Mouse (Mus musculus) embryo, embryonic 11.5 days (tissue): Measurements from ENCODE around the gene Rad23b.
A peak's percentile ranks its signal among the peaks of the same experiment; 100 is the strongest.
"Not testable (repeated sequence)": the region's sequence is repeated elsewhere in the genome, so short reads cannot be mapped to it uniquely, and the experiment has no call there.

Experiments
- DNase-seq: peaks from one replicate; pipeline ENCODE4 v3.0.0-alpha.2; 2012; ENCODE audit warnings: low read depth, low spot score

The Rad23b gene

DNA sequence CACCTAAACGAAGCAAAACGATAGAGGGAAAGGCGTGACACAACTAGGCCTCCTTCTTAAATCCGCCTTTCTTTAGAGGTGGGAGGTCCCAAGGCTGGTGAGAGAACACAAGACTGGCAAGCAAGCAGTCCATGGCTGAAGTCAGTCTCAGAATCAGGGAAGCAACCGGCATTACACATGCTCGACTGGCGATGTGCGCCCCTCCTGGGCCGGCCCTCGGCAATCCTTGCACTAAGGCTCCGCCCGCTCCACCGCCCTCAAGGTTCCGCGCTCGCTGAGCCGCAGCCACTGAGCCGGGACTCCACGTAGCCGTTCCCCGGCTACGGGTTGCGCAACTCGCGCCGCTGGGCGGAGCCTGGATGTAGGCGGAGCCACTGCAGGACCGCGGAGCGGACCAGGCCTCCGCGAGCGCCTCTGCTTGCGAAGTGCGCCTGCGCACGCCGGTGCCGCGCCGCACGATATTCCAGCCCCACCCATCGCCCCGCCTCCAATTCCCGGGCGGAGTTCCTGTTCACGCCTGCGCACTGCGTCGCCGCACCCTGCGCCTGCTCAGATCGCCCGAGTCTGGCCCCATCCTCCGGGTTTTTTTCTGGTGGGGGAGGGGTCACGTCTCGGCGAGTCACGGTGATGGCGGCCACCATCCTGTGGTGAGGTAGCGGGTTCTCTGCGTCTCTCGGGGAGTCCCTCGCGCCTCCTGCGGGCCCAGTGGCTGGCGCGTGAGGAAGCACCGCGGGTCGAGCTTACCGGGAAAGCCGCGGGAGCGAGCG is at the start of gene Rad23b:
TSS of gene Rad23b (plus strand) at position 592 of the 767 bp plus-strand sequence.
- peak; percentile 99 for DNase-seq

DNA sequence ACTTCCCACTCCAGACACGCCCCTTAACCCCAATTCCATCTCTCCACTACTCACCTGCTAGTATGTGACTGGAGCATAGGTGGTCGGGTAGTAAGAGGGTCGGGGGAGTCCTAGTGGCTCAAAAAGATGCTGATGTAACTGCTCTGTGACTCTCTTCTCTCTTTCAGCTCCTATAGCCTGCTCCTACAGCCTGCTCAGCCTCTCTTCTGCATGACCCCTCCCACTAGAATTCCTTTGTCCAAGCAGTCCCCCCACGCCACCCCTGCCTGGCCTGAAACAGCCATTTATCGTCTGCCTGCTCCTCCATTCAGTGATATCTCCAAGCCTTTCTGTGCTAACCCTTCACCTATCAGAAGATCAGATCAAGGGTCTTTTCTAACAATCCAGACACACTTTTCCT is 45.7 kb upstream of the Rad23b start:
- no peak for DNase-seq

DNA sequence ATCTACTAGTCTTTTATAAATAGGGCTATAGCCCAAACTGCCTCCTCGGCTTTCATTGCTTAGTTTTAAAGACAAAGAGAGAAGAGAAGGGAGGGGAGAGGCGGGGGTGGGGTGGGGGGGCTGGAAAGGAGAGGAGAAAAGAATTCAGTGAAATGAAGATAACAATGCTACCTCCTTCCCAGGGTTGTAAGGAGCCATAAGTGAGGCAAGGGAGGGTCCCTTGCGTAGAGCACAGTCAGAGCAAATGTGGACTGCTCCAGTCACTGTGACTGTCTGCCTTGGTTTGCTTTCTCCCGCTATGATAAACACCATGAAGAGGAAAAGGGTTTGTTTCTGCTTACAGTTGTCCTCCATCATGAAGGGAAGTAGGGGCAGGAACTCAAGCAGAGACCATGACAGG is 43.2 kb upstream of the Rad23b start:
- DNase-seq: no peak

DNA sequence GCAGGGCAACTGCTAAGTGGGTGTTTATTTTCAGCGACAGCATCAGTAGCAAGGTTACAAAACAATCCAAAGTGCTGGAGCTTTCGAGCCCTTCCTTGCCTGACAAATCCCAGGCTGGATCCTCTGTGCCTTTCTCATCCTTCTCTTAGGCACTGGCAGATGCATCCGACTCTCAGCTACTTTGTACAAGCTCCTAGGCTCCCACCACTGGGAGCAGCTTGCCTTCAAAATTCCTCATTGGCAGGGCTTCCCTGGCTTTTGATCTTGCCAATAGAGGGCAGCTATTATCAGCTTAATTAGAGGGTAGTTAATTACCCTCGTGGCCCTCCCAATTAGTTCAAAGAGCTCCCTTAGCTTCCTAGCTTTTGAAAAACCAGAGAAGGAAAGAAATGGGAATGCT is 33.1 kb upstream of the Rad23b start:
- DNase-seq: no peak

DNA sequence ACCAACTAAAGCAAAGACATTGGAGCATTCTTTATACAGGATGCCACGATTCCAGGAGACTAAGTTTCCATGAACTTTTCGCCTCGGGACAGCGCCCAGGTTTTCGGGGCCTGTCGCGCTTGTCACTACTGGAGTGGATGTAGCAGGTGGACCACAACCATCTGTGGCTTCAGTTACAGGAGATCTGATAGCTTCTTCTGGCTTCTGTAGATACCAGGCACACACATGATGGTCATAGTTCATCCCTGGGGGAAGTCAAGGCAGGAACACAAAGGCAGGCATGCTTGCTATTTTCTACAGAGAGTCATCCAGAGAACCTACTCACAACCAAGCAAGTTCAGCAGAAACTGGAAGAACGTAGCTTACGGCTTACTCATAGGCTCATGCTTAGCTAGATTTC is 31.5 kb upstream of the Rad23b start:
- DNase-seq: not testable (repeated sequence)

DNA sequence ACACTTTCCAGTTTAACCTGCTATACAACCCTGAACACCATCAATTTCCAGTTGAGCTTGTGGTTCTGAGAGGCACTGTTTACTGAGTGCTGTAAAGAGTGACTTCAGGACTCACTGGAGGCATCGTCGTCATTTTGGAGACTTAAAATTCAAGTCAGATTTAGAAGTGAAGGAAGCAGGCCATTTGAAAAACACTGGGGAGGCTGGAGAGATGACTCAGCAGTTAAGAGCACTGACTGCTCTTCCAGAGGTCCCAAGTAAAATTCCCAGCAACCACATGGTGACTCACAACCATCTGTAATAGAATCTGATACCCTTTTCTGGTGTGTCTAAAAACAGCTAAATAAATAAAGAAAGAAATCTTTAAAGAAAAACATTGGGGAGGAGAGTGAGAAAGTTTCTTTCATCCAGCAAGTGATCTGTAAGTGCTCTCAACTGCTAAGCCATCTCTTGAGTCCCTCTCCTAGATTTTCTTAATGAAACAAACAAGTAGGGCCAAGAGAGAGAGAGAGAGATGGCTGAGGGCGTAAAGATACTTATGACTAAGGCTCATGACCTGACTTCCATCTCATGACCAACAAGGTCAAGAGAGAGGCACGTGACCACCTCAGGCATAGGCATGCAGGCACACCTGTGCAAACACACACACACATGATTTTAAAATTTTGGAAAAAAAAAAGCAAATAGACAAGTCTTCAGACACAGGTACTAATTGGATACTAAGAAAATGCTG is 23.9 kb upstream of the Rad23b start:
- no peak for DNase-seq

DNA sequence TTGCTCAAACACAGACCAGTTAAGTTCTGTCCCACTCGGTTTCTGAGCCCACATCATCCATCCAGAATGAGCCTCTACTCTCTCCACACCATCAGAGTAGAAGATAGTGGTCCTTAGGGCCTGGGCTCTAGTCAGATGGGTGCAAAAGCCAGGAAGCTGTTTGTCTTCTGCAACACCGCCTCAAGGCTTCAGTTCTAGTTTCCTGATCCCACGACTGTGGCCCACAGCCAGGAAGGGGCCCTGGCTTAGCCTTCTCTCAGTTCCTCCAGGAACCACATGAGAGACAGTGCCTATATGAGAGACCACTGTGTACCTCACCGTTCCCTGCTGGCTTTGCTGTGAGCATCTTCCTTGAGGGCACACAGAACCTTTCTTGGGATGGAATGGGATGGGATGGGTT is 22.3 kb upstream of the Rad23b start:
- DNase-seq: no peak

DNA sequence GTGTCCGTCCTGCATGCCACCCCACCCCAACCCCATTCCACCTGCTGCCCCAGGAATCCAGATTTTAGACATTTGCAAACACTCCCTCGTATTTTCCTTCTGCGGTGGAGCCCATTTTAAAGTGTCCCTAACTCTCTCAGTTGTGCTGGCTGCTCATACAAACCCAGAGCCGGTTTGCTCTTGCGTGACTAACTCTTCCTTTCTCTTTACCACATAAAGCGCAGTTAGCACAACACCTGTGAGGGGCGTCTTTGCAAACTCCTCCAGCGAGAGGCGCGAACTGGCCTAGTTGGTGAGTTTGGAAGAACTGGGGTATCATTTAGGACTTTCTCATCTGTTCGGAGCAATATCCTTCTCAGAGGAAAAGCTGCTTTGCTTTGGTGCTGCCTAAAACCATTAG is 21.4 kb upstream of the Rad23b start:
- no peak for DNase-seq

DNA sequence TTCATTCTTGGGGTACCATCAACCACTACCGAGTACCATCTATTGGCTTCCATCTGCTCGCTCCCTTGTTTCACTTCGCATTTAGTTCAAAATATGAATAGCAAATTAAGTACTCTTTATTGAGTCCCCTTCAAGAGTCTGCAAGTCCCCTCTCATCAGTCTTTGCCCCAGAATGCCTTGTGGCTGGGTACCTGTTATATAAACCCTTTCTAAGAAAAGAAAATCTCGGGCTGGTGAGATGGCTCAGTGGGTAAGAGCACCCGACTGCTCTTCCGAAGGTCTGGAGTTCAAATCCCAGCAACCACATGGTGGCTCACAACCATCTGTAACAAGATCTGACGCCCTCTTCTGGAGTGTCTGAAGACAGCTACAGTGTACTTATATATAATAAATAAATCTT is 20.9 kb upstream of the Rad23b start:
- not testable (repeated sequence) for DNase-seq

DNA sequence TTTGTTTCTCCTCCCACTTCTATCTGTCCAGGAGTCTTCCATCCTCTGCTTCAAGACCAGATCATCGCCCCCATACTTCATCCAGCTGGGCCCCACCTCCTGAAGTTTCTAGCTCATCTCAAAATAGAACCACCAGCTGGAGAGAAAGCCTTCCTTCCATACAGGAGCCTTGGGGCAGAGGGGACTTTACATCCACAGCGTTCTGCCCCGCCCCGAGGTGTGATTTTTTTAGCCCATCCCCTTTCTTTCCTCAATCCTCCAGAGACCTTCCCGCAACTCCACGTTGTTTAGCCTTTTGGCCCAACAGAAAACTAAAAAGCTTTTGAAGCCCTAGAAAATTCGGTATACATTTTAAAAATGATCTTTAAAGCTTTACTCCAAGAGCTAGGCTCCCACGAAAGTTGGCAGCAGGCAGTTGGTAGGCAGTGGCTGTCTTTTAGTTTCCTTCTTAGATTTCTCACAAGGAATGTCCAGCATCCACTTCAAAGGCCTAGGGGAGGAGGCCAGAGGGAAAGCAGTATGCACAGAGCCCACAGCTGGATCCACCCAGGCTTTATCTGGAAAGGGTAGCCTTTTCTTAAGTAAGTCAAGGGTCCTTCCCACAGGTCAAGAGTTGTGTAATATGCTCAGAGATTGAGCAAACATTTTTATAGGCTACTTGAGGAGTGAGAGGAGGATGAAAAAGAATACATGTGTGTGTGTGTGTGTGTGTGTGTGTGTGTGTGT is 20.1 kb upstream of the Rad23b start:
- no peak for DNase-seq

DNA sequence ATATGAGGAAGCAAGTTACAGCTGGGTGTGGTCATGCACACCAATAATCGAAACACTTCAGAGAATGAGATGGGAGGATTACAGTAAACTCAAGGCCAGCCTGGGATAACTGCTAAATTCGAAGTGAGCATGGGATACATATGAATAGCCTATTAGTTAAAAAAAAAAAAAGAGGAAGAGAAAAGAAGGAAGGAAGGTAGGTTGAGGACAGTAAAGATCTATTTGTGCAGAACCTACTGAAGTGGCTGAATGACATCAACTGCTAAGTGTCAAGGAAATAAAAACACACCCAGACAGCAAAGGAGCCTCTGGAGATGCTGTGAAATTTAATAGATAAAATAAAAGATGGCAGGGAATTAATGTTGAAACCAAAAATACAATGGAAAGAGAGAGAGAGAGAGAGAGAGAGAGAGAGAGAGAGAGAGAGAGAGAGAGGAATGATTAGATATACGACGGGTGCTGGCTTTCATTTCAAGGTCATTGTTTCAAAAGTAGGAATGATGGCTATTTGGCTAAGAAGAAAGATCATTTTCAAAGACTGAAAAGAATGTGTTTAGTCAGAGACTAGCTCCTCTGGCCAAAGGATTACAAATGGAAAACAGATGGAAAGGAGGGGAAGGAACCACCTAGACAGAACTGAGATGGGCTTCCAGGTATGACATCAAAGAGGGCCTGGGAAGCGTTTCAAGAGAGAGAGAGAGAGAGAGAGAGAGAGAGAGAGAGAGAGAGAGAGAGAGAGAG is 14.6 kb upstream of the Rad23b start:
- no peak for DNase-seq

DNA sequence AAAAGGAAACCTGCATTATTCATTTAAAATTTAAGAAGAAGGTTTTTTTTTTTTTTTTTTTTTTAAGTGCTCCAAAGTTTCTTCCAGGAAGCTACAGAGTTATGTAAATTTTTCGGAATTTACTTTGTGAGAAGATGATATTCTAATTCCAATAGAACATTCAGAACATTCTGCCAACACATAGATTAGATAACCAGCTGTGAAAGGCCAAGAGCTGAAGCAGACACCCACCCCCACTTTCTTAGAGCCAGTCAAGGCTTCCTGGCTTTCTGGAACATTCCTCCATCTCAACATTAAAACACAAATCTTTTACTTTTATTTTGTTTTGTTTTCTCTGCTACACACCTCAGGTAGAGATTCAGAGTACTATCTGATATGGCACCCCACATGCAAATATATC is 10.9 kb upstream of the Rad23b start:
- no peak for DNase-seq

DNA sequence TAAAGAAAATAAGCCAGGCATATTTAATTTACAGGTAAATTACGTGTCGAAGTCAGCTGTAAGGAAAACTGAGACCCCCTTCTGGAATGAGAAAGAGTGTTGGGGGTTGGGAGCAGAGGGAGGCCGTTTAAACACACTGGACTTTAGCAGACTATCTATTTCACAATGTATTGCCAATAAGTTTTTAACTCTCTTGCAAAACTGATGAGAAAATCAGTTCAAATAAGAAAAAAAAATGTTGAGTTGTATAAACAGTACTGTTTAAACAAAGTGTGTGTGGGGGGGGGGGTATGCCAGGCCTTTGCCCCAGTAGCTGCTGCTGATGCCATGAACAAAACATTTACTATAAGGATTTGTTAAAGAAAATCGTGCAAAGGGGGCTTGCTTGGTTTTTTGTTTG is 10.5 kb upstream of the Rad23b start:
- DNase-seq: no peak

DNA sequence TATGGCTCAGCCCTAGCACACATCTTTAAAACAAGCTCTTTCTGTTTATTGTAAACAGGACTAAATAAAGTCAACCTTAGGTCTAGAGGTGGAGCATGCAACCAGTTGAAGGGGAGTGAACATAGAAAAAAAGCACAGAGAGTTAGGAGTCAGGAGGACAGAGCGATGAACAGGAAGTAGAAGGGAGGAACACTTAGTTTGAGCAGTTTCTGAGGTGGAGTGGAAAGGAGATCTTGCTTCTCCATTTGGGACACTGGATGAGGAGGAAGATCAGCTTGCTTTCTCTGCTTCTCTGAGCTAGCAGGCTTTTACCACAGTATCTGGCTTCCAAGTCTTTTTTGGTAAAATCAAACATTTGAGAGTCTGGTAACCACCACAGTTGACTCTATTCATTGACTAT is 8.0 kb upstream of the Rad23b start:
- DNase-seq: no peak

DNA sequence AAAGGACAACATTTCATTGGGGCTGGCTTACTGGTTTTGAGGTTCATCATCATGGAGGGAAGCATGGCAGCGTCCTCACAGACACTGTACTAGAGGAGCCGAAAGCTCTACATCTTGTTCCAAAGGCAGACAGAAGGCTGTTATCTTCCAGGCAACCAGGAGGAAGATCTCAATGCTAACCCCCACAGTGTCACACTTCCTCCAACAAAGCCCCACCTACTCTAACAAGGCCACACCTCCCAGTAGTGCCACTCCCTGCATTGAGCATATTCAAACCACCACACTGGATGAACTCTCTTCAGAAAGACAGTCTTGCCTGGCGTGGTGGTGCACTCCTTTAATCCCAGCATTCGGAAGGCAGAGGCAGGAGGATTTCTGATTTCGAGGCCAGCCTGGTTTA is 7.2 kb upstream of the Rad23b start:
- DNase-seq: no peak

DNA sequence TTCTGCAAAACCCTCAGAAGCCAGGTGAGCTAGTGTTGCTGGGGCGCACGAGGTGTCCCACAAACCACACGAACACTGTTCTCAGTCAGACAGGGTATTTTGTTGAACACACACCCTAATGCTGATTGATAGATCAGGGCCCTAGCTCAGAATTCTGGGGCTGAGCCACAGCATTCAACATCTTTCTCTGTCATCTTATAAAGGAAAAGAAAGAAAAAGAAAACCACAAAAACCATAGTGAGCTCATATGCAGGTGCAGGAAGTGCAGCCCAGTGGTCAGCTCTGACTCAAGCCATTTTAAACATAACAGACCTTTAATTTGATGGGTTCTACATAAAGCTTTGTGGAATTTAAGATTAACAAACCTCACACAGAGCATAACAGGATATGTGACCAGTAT is 6.6 kb upstream of the Rad23b start:
- no peak for DNase-seq

DNA sequence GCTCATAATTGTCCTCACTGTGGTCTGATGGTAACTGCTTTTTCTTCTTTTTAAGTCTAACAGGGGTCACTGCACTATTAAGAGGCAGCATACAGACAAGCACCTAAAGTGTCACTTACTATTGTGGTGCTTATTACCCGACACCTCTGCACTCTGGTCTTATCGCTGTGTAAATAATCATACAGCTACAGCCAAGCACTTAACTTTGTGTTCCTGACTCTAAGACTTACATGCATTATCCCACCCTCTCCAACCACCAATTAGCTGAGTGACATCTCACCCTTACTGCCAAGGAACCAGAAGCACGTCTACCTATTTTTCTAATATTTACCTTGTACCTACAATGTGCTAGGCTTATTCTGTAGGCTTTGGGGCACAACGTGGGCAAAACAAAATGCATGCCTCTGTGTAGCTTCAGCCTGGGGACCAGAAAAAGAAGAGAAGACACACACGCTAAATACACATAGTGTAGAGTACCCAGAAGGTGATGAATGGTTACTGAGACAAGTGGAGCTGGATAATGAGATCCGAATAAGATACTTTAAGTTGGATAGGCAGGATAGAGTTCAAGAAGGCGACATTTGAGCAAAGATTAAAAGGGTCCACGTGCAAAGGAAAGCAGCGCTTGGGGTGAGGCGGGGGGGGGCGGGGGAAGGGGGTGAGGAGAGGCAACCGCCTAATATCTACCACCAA is 938 bp upstream of the Rad23b start:
- peak; percentile 3 for DNase-seq

DNA sequence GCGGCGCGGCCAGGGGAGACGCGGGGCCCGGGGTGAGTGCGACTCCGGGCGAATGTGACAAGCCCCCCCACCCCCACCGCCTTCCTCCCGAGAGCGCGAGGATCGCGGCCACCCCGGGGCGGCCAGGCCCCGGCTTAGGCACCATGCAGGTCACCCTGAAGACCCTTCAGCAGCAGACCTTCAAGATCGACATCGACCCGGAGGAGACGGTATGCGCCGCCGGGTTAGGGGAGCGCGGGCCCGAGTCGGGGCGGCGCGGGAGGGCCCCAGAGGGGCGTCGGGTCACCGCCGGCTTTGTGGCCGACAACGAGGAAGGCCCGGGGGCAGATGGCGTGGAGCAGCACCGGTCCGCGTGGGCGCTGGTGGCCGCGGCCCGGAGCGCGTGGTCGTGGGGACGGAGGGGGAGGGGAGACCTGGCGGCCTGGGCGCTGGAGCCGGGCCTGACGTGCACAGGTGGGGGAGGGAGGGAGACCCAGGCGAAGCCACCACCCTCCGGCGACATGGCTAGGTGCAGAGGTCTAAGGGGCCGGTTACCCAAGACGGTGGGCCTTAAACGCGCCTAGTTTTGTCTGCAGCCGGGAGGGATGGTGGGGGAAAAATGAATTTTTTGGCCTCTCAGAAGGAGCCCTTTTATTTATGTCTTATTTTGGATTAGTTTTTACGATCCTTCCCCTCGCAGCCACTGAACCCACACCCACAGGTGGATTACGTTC is 532 bp downstream of the Rad23b start:
- peak; percentile 45 for DNase-seq

DNA sequence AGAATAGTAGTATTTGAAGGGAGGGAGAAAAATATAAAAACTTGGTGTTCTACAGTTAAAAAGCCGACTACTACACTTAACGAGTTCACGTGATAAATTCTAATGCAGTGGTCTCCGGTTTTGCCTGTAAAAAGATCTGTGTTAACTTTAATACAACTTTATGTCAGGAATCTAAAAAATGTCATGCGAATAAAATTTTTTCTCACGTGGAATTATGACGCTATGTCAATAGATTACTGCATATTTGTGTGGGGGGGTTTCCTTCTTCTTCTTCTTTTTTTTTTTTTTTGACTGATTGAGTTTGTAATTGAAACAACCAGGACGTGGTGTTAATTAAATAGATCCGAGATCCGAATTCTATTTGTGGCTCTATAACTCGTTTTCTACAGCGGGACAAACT is 1.2 kb downstream of the Rad23b start:
- DNase-seq: no peak

DNA sequence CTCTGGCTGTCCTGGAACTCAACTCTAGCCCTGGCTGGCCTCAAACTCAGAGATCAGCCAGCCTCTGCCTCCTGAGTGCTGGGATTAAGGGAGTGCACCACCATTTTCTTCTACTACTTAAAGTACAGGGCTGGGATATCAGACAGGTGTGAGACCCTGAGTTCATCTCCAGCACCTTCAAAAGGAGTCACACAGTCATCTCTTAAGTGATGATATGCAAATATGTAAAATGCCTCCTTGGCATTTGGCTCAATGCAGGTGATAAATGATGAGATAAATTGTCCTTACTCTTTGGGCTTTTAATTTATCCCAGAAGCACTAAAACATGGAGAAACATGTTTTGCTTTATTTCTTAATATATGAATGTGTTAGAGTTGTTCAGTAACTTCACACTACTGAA is 2.0 kb downstream of the Rad23b start:
- DNase-seq: no peak

DNA sequence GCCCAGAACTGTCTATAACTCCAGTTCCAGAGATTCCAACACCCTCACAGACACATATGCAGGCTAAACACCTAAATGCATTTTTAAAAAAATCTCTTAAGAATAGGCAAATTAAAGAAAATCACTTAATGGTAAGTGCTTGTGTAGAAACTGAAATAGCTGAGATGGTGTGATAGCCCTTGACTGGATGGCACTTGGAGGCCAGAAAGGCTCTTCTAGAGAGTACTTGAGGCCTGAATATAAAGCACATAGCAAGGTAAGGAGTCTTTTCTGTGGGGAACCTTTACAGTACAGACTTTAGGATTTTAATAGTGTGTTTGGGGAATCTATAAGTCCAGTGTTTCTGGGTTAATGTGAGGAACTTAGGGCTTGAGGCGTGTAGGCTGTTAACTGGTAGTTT is 4.2 kb downstream of the Rad23b start:
- no peak for DNase-seq
